18 mouse cellular contexts compared by ENCODE assay signal in the genomic region with DNA sequence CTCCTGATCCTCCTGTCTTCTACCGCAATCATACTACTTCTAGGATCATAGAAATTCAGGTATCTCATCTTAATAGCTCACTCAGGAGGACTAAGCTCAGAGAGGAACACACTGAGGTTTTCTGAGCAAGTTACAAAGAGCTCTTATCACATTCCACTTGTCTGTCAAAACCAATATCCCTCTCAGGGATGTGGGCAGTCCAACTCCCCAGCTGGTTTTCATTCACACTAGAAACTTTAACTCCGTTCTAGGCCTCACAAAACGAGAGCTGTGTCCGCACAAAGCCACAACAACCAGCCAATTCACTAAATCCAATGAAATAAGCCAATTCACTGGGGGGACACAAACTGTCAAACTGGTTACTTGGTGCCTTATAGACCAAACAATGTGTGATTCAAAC. TPM values are rescaled to one million over a fixed set of nuclear protein-coding genes. Genes with fewer than 3 reads are reported as not detected.
DNase-seq lines count a peak whose midpoint lies in the region; ATAC-seq and TF ChIP-seq lines count a peak whose summit lies in the region.
"Had no signal": no experiment of that assay in that cellular context is flagged by ENCODE, and none has a peak within 500 bp of the region (broad histone marks: within the 10 kb centered on the region; RNA-seq: fewer than 3 reads in every experiment).

No protein-coding gene starts in this region.

- TF ChIP-seq EP300 in heart, postnatal 0 days (IDR thresholded peaks at IDR 0.05; ENCODE audit: low read depth): no peak

- ATAC-seq in heart, postnatal 0 days (ENCODE audit: insufficient read depth, low read depth): no peak
- ATAC-seq in midbrain, postnatal 0 days (ENCODE audit: low FRiP score): no peak
- ATAC-seq in neural tube, embryonic 14.5 days (ENCODE audit: low read depth): no peak

- DNase-seq in embryo, embryonic 11 days: peak; percentile 28
- DNase-seq in embryo, embryonic 9.5 days (ENCODE audit: extremely low spot score): no peak
- no peak for DNase-seq in heart, postnatal 0 days (ENCODE audit: low spot score)
- DNase-seq in heart, adult 18-20 months: no peak
- peak; percentile 34 for DNase-seq in midbrain, postnatal 0 days (ENCODE audit: low spot score)
- no peak for DNase-seq in midbrain, embryonic 10.5 days (ENCODE audit: low spot score)
- no peak for DNase-seq in thymus, postnatal 4 days
- DNase-seq: adrenal gland, postnatal 10 days; cerebellum, adult 2 months; gastrocnemius, postnatal 14 days; kidney, postnatal 4 days; lung, adult 2 months; lung, postnatal 36 days; right cerebral cortex, adult 18-20 months had no signal

- H3K4me2 ChIP-seq in heart, postnatal 0 days (ENCODE audit: low read depth, low read length): no peak overlapping the region
- H3K4me2 ChIP-seq in midbrain, postnatal 0 days (ENCODE audit: low read depth, low read length, poor library complexity, severe bottlenecking): no peak overlapping the region
- H3K4me2 ChIP-seq in neural tube, embryonic 14.5 days (ENCODE audit: low read depth, low read length): no peak overlapping the region
- H3K4me2 ChIP-seq: liver, embryonic 11.5 days had no signal

- H3K9ac ChIP-seq in heart, postnatal 0 days (replicated peaks; ENCODE audit: low read depth, low read length): no peak overlapping the region
- no peak overlapping the region for H3K9ac ChIP-seq in midbrain, postnatal 0 days (replicated peaks; ENCODE audit: low read length, poor library complexity, severe bottlenecking)
- no peak overlapping the region for H3K9ac ChIP-seq in neural tube, embryonic 14.5 days (replicated peaks; ENCODE audit: low read depth, low read length)

- H3K27me3 ChIP-seq in heart, postnatal 0 days (ENCODE audit: control insufficient read depth, insufficient read depth, low read length): no peaks in the 10 kb centered on the region
- no peaks in the 10 kb centered on the region for H3K27me3 ChIP-seq in midbrain, postnatal 0 days (ENCODE audit: insufficient read depth, low read length)
- no peaks in the 10 kb centered on the region for H3K27me3 ChIP-seq in midbrain, embryonic 10.5 days (ENCODE audit: low read depth, poor library complexity, severe bottlenecking)
- H3K27me3 ChIP-seq in neural tube, embryonic 14.5 days (ENCODE audit: control insufficient read depth, insufficient read depth, low read length): no peaks in the 10 kb centered on the region
- H3K27me3 ChIP-seq: CH12.LX had no signal

- no peaks in the 10 kb centered on the region for H3K9me3 ChIP-seq in heart, postnatal 0 days (replicated peaks; ENCODE audit: control insufficient read depth, low read length)
- no peaks in the 10 kb centered on the region for H3K9me3 ChIP-seq in midbrain, postnatal 0 days (ENCODE audit: low read length)
- no peaks in the 10 kb centered on the region for H3K9me3 ChIP-seq in midbrain, embryonic 10.5 days (replicated peaks)
- H3K9me3 ChIP-seq in neural tube, embryonic 14.5 days (ENCODE audit: control insufficient read depth, low read length): no peaks in the 10 kb centered on the region

- peak overlapping the region; percentile 11 for H3K27ac ChIP-seq in heart, postnatal 0 days (ENCODE audit: low read depth)
- 0 out of 2 replicates have a peak overlapping the region, but pooled peaks have one; percentile 39 for H3K27ac ChIP-seq in midbrain, postnatal 0 days (ENCODE audit: low read depth, low read length)
- no peak overlapping the region for H3K27ac ChIP-seq in midbrain, embryonic 10.5 days (replicated peaks)
- peak overlapping the region; percentile 44; the same call in 1 of the 2 replicates for H3K27ac ChIP-seq in neural tube, embryonic 14.5 days (ENCODE audit: low read depth, low read length)

- H3K4me3 ChIP-seq in heart, postnatal 0 days (ENCODE audit: low read depth, low read length): no peak overlapping the region
- H3K4me3 ChIP-seq in midbrain, postnatal 0 days (ENCODE audit: low read depth, low read length): no peak overlapping the region
- H3K4me3 ChIP-seq in midbrain, embryonic 10.5 days: no peak overlapping the region
- no peak overlapping the region for H3K4me3 ChIP-seq in neural tube, embryonic 14.5 days (ENCODE audit: low read depth, low read length)
- H3K4me3 ChIP-seq: erythroblast, embryonic 14.5 days had no signal

- H3K36me3 ChIP-seq in heart, postnatal 0 days (replicated peaks; ENCODE audit: control insufficient read depth, insufficient read depth, low read length): peaks cover 22% of the 10 kb centered on the region
- peaks cover 18% of the 10 kb centered on the region for H3K36me3 ChIP-seq in midbrain, postnatal 0 days (ENCODE audit: insufficient read depth, low read length)
- peaks cover 55% of the 10 kb centered on the region for H3K36me3 ChIP-seq in midbrain, embryonic 10.5 days
- 0 out of 2 replicates have a peak, but pooled peaks cover 8% of the 10 kb centered on the region for H3K36me3 ChIP-seq in neural tube, embryonic 14.5 days (ENCODE audit: control insufficient read depth, insufficient read depth, low read length)

- WGBS in heart, postnatal 0 days: 38% methylated on average over 4 of the region's 4 CpGs
- 51% methylated on average over 4 of the region's 4 CpGs for WGBS in midbrain, postnatal 0 days
- 78% methylated on average over 4 of the region's 4 CpGs for WGBS in midbrain, embryonic 10.5 days
- WGBS in neural tube, embryonic 14.5 days: 50% methylated on average over 4 of the region's 4 CpGs

- H3K4me1 ChIP-seq in heart, postnatal 0 days (ENCODE audit: control insufficient read depth, insufficient read depth): peaks cover 52% of the 10 kb centered on the region
- no peaks in the 10 kb centered on the region; the same call in 1 of the 2 replicates for H3K4me1 ChIP-seq in midbrain, postnatal 0 days (ENCODE audit: insufficient read depth, low read length)
- no peaks in the 10 kb centered on the region; the same call in 1 of the 2 replicates for H3K4me1 ChIP-seq in midbrain, embryonic 10.5 days
- peaks cover 21% of the 10 kb centered on the region for H3K4me1 ChIP-seq in neural tube, embryonic 14.5 days (ENCODE audit: control insufficient read depth, insufficient read depth, low read length)

- no peak for TF ChIP-seq CTCF in heart, postnatal 0 days (IDR thresholded peaks at IDR 0.05; ENCODE audit: low read depth)
- no peak for TF ChIP-seq CTCF in midbrain, postnatal 0 days (IDR thresholded peaks at IDR 0.05)

RNA-seq across cellular contexts. Expression of gene Arhgap35, which starts 57.5 kb away (rescaled TPM):
- total RNA-seq in heart, postnatal 0 days (2014; rRNA removed; ENCODE audit: low replicate concordance): 57.5 and 67.6 TPM in 2 replicates
- polyA plus RNA-seq in heart, postnatal 0 days (2015; fragmentation: Nextera tagmentation; extraction: Ambion mirVana): 9.7 and 10.0 TPM in 2 replicates
- 10 to 100 TPM; 31.8 to 33.9 TPM for total RNA-seq in heart, adult 18-20 months (2021)
- 157 and 177 TPM in 2 replicates for total RNA-seq in midbrain, postnatal 0 days (2014; rRNA removed)
- 25.3 and 26.9 TPM in 2 replicates for polyA plus RNA-seq in midbrain, postnatal 0 days (2015; fragmentation: Nextera tagmentation; extraction: Ambion mirVana)
- 25.4 and 31.0 TPM in 2 replicates for polyA plus RNA-seq in midbrain, embryonic 10.5 days (2016; fragmentation: Nextera tagmentation; extraction: Ambion mirVana)
- 35.2 and 37.4 TPM in 2 replicates for polyA plus RNA-seq in neural tube, embryonic 14.5 days (2014; fragmentation: Nextera tagmentation; extraction: Ambion mirVana)

Comparison
In these comparisons a context has a peak if more than half of its experiments do, and no peak if none do; other contexts are left out.
1. DNase-seq: peak in embryo, embryonic 11 days (single experiment) and midbrain, postnatal 0 days (single experiment); none in embryo, embryonic 9.5 days (single experiment), heart, postnatal 0 days (single experiment), heart, adult 18-20 months (0 of 2), midbrain, embryonic 10.5 days (single experiment) and thymus, postnatal 4 days (single experiment).